Comparison of ENCODE assay signal across 9 mouse cellular contexts in genomic region chr14:18377944-18378575, GRCm38 (mm10). TPM values are rescaled to one million over a fixed set of nuclear protein-coding genes. Genes with fewer than 3 reads are reported as not detected.
DNase-seq lines count a peak whose midpoint lies in the region; ATAC-seq and TF ChIP-seq lines count a peak whose summit lies in the region.
"Had no signal": no experiment of that assay in that cellular context is flagged by ENCODE, and none has a peak within 500 bp of the region (broad histone marks: within the 10 kb centered on the region; RNA-seq: fewer than 3 reads in every experiment).

No protein-coding gene starts in this region.

- peaks cover 7% of the 10 kb centered on the region for H3K4me1 ChIP-seq in liver, adult 2 months (ENCODE audit: control insufficient read depth, insufficient read depth, low read length)
- H3K4me1 ChIP-seq in cortical plate, adult 2 months (ENCODE audit: control insufficient read depth, insufficient read depth, low read length), result no peaks in the 10 kb centered on the region
- peaks cover 5% of the 10 kb centered on the region; the same call in 1 of the 2 replicates for H3K4me1 ChIP-seq in hindbrain, embryonic 15.5 days (replicated peaks)
- no peaks in the 10 kb centered on the region; the same call in 1 of the 2 replicates for H3K4me1 ChIP-seq in midbrain, embryonic 14.5 days (ENCODE audit: control insufficient read depth, insufficient read depth, low read length)
- 0 out of 2 replicates have a peak, but pooled peaks cover 4% of the 10 kb centered on the region for H3K4me1 ChIP-seq in kidney, embryonic 15.5 days

- H3K4me2 ChIP-seq in hindbrain, embryonic 15.5 days, result no peak overlapping the region
- H3K4me2 ChIP-seq in midbrain, embryonic 14.5 days (ENCODE audit: low read length), result no peak overlapping the region
- no peak overlapping the region for H3K4me2 ChIP-seq in kidney, embryonic 15.5 days
- H3K4me2 ChIP-seq: heart, embryonic 15.5 days had no signal

- 78% methylated on average over 8 of the region's 8 CpGs for WGBS in liver, adult 2 months
- WGBS in hindbrain, embryonic 15.5 days, result 67% methylated on average over 8 of the region's 8 CpGs
- WGBS in midbrain, embryonic 14.5 days, result 71% methylated on average over 8 of the region's 8 CpGs
- 50% methylated on average over 8 of the region's 8 CpGs for WGBS in kidney, embryonic 15.5 days

- H3K36me3 ChIP-seq in liver, adult 2 months (ENCODE audit: control insufficient read depth, insufficient read depth, low read length), result no peaks in the 10 kb centered on the region
- H3K36me3 ChIP-seq in hindbrain, embryonic 15.5 days, result no peaks in the 10 kb centered on the region
- no peaks in the 10 kb centered on the region for H3K36me3 ChIP-seq in midbrain, embryonic 14.5 days (ENCODE audit: control insufficient read depth, insufficient read depth, low read length)
- H3K36me3 ChIP-seq in kidney, embryonic 15.5 days, result no peaks in the 10 kb centered on the region
- H3K36me3 ChIP-seq: heart, embryonic 15.5 days had no signal

- no peak overlapping the region for H3K9ac ChIP-seq in liver, adult 2 months (ENCODE audit: low read depth, low read length)
- no peak overlapping the region for H3K9ac ChIP-seq in hindbrain, embryonic 15.5 days
- no peak overlapping the region for H3K9ac ChIP-seq in midbrain, embryonic 14.5 days (replicated peaks; ENCODE audit: low read length)
- H3K9ac ChIP-seq in kidney, embryonic 15.5 days, result no peak overlapping the region
- H3K9ac ChIP-seq: heart, embryonic 15.5 days had no signal

- no peak for TF ChIP-seq POLR2A in liver, adult 2 months (IDR thresholded peaks at IDR 0.05; ENCODE audit: extremely low read depth, insufficient read depth, low read length)
- TF ChIP-seq POLR2A in cortical plate, adult 2 months (IDR thresholded peaks at IDR 0.05; ENCODE audit: extremely low read depth, insufficient read depth, low read length), result no peak

- ATAC-seq in hindbrain, embryonic 15.5 days (ENCODE audit: low FRiP score, low read depth), result peak; percentile 73
- ATAC-seq in midbrain, embryonic 14.5 days (ENCODE audit: low FRiP score, low TSS enrichment), result no peak
- no peak; the same call in 1 of the 2 replicates for ATAC-seq in kidney, embryonic 15.5 days (replicated peaks; ENCODE audit: low FRiP score)

- no peaks in the 10 kb centered on the region for H3K79me2 ChIP-seq in liver, adult 2 months (ENCODE audit: control insufficient read depth, insufficient read depth, low read length)

- H3K4me3 ChIP-seq in liver, adult 2 months (ENCODE audit: insufficient read depth, low read depth, low read length), result no peak overlapping the region
- no peak overlapping the region for H3K4me3 ChIP-seq in cortical plate, adult 2 months (ENCODE audit: insufficient read depth, low read length)
- H3K4me3 ChIP-seq in hindbrain, embryonic 15.5 days, result no peak overlapping the region
- no peak overlapping the region for H3K4me3 ChIP-seq in midbrain, embryonic 14.5 days (replicated peaks; ENCODE audit: low read depth, low read length)
- H3K4me3 ChIP-seq in kidney, embryonic 15.5 days (replicated peaks), result no peak overlapping the region
- H3K4me3 ChIP-seq: heart, embryonic 15.5 days had no signal

- H3K27me3 ChIP-seq in liver, adult 2 months (ENCODE audit: control insufficient read depth, insufficient read depth, low read length), result no peaks in the 10 kb centered on the region
- no peaks in the 10 kb centered on the region for H3K27me3 ChIP-seq in hindbrain, embryonic 15.5 days
- H3K27me3 ChIP-seq in midbrain, embryonic 14.5 days (ENCODE audit: control insufficient read depth, insufficient read depth, low read length), result no peaks in the 10 kb centered on the region
- no peaks in the 10 kb centered on the region for H3K27me3 ChIP-seq in kidney, embryonic 15.5 days
- H3K27me3 ChIP-seq: heart, embryonic 15.5 days had no signal

- DNase-seq in liver, adult 2 months (ENCODE audit: extremely low read depth, low read depth, low spot score), result no peak
- DNase-seq in liver, result no peak
- peak; percentile 46 for DNase-seq in midbrain, embryonic 14.5 days
- no peak for DNase-seq in urinary bladder, postnatal 10 days (ENCODE audit: low spot score)
- no peak for DNase-seq in ovary, postnatal 10 days (ENCODE audit: low spot score)

- H3K27ac ChIP-seq in liver, adult 2 months (replicated peaks; ENCODE audit: insufficient read depth, low read depth, low read length), result no peak overlapping the region
- H3K27ac ChIP-seq in cortical plate, adult 2 months (ENCODE audit: insufficient read depth, low read length), result no peak overlapping the region
- H3K27ac ChIP-seq in hindbrain, embryonic 15.5 days (replicated peaks), result no peak overlapping the region
- no peak overlapping the region for H3K27ac ChIP-seq in midbrain, embryonic 14.5 days (replicated peaks; ENCODE audit: low read depth, low read length)
- H3K27ac ChIP-seq in kidney, embryonic 15.5 days, result no peak overlapping the region
- H3K27ac ChIP-seq: heart, embryonic 15.5 days had no signal

- TF ChIP-seq CTCF in liver, adult 2 months (IDR thresholded peaks at IDR 0.05; ENCODE audit: low read depth, low read length), result peak; percentile 28
- peak; percentile 66 for TF ChIP-seq CTCF in cortical plate, adult 2 months (IDR thresholded peaks at IDR 0.05; ENCODE audit: extremely low read depth, insufficient read depth, low read length)

- no peaks in the 10 kb centered on the region for H3K9me3 ChIP-seq in hindbrain, embryonic 15.5 days
- H3K9me3 ChIP-seq in midbrain, embryonic 14.5 days (ENCODE audit: control insufficient read depth, low read length), result no peaks in the 10 kb centered on the region
- no peaks in the 10 kb centered on the region for H3K9me3 ChIP-seq in kidney, embryonic 15.5 days (replicated peaks)
- H3K9me3 ChIP-seq: heart, embryonic 15.5 days had no signal

RNA-seq across cellular contexts. Expression of gene Ube2e1, which starts 46.4 kb away (rescaled TPM):
- 32.2 and 45.3 TPM in 2 replicates for total RNA-seq in liver, adult 2 months (2014; rRNA removed)
- 17.4 and 23.4 TPM in 2 replicates for polyA plus RNA-seq in liver, adult 2 months (2012; rRNA removed)
- 103 and 111 TPM in 2 replicates for polyA plus RNA-seq in cortical plate, adult 2 months (2012; rRNA removed)
- polyA plus RNA-seq in hindbrain, embryonic 15.5 days (2015; fragmentation: Nextera tagmentation; extraction: Ambion mirVana), result 195 and 196 TPM in 2 replicates
- 83.0 and 139 TPM in 2 replicates for polyA plus RNA-seq in midbrain, embryonic 14.5 days (2014; fragmentation: Nextera tagmentation; extraction: Ambion mirVana)
- polyA plus RNA-seq in kidney, embryonic 15.5 days (2015; fragmentation: Nextera tagmentation; extraction: Ambion mirVana), result 140 and 148 TPM in 2 replicates
